Mouse (Mus musculus): ENCODE data around the gene Hsd17b11.
"Not testable (repeated sequence)": the region's sequence is repeated elsewhere in the genome, so short reads cannot be mapped to it uniquely, and the experiment has no call there.

Hsd17b11 gene

GRCm38 (mm10) chr5:104035066-104035465, 13.3 kb upstream of the Hsd17b11 start:
- DNase-seq, result no peak

- DNase-seq, result no peak
Observed at GRCm38 (mm10) chr5:104032434-104033097, 10.8 kb upstream of the Hsd17b11 start.

GRCm38 (mm10) chr5:104025245-104025854, 3.6 kb upstream of the Hsd17b11 start:
- no peak for DNase-seq

- DNase-seq, result no peak
Observed at GRCm38 (mm10) chr5:104024762-104025161, 3.0 kb upstream of the Hsd17b11 start.

- not testable (repeated sequence) for DNase-seq
Observed at GRCm38 (mm10) chr5:104024193-104024592, 2.5 kb upstream of the Hsd17b11 start.

GRCm38 (mm10) chr5:104023289-104024020, 1.7 kb upstream of the Hsd17b11 start:
- DNase-seq, result no peak

GRCm38 (mm10) chr5:104022558-104022957, 839 bp upstream of the Hsd17b11 start:
- DNase-seq, result no peak

GRCm38 (mm10) chr5:104011419-104011818, 10.3 kb downstream of the Hsd17b11 start:
- no peak for DNase-seq

- DNase-seq, result no peak
Observed at GRCm38 (mm10) chr5:104010261-104010660, 11.5 kb downstream of the Hsd17b11 start.

GRCm38 (mm10) chr5:104009421-104009820, 12.3 kb downstream of the Hsd17b11 start:
- DNase-seq, result no peak

GRCm38 (mm10) chr5:104007801-104008200, 13.9 kb downstream of the Hsd17b11 start:
- DNase-seq, result peak; percentile 78

- DNase-seq, result no peak
Observed at GRCm38 (mm10) chr5:104006811-104007210, 14.9 kb downstream of the Hsd17b11 start.

- DNase-seq, result no peak
Observed at GRCm38 (mm10) chr5:104003955-104004354, 17.8 kb downstream of the Hsd17b11 start.

- no peak for DNase-seq
Observed at GRCm38 (mm10) chr5:104003256-104003931, 18.3 kb downstream of the Hsd17b11 start.

GRCm38 (mm10) chr5:104002549-104003255, 19.0 kb downstream of the Hsd17b11 start:
- no peak for DNase-seq

- peak; percentile 85 for DNase-seq
Observed at GRCm38 (mm10) chr5:103999738-104000137, 22.0 kb downstream of the Hsd17b11 start.

- no peak for DNase-seq
Observed at GRCm38 (mm10) chr5:103998739-103999138, 23.0 kb downstream of the Hsd17b11 start.

GRCm38 (mm10) chr5:103995181-103995580, 26.5 kb downstream of the Hsd17b11 start:
- peak; percentile 36 for DNase-seq

GRCm38 (mm10) chr5:103994669-103995068, 27.1 kb downstream of the Hsd17b11 start:
- DNase-seq, result no peak

- DNase-seq, result peak; percentile 61
Observed at GRCm38 (mm10) chr5:103993601-103994000, 28.1 kb downstream of the Hsd17b11 start.

- no peak for DNase-seq
Observed at GRCm38 (mm10) chr5:103992831-103993230, 28.9 kb downstream of the Hsd17b11 start.

GRCm38 (mm10) chr5:103980705-103981560, 40.8 kb downstream of the Hsd17b11 start:
- no peak for DNase-seq
